Mouse (Mus musculus) kidney, postnatal 36 days (tissue): ENCODE measurements at regions not wholly inside any gene's neighbourhood (a gene's known extent, or its start where the extent isn't known, plus 50 kb on each side); places are given as distances from the start of the nearest gene placed in this dataset.

Experiments
- DNase-seq, 2 experiments: peaks; one replicate each; pipeline ENCODE4 v3.0.0; 2021 to 2022; ENCODE audit warnings: mixed read lengths in 2 of 2

DNA sequence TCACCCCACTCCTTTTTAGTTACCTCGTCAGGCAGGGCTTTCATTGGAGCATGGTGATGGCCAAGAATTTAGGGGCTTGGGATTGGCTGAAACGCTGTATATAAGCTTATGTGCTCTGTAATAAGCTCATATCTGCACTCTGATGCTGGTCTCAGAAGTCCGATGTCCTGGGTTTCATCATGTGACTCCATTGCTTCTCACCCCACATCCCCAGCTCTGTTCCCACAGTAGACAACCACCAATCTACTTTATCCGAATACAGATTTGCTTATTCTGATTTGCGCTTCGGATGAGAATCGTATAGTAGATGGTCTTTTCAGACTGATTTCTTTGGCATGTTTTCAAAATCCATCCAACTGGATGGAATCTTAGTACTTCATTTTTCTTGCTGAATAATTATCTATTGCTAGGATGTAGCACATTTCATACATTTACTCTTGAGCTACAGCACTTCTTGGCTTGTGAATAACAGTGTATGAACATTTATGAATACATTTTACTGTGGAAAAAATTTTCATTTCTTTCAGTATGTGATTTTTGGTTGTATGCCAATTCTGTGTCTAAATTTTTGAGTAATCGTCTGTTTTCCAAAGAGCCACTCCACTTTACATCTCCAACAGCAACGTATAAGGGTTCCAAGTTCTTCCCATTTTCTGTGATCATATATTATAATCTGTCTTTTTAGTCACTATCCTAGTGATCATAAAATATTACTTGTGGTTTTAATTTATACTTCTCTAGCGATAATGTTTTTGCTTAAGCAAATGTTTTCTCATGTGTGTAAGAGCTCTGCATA, 185.7 kb downstream of the Hace1 start:
- DNase-seq = no peak

DNA sequence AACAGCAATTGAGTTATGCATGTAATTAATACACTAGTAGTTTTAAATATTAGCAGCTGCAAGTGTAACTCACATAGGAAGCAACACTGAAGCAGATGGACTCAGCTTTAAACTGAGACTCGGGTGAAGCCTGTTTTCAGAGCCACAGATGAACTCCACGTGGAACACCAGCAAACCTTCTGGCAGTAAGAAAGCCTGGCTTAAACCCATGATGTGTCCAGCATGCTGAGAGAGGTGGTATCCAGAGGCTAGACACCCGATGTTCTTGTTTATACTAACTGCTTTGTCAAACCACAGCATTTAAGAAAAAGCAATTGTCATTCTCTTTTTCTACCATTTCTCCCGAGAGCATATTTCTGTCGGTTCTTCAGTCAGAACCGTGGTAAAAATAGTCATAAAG, 202.1 kb downstream of the Hace1 start:
- DNase-seq = no peak

DNA sequence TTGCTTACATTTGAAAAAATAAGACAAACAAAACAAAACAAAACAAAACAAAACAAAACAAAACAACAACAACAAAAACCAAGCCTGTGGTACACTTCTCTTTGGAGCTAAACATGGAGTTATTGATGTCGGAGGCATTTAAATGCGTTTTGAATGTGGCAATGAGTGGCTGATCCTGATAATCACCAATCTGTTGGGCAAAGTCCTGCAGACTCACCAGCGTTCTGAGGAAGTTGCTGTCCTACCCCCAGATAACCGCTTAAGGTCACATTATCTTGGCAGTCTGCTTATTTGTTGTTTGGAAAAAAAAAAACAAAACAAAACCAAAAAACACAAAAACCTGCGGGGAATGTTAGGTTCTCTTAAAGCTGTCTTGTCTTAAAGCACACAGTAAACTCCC, 205.4 kb downstream of the Hace1 start:
- DNase-seq = no peak

DNA sequence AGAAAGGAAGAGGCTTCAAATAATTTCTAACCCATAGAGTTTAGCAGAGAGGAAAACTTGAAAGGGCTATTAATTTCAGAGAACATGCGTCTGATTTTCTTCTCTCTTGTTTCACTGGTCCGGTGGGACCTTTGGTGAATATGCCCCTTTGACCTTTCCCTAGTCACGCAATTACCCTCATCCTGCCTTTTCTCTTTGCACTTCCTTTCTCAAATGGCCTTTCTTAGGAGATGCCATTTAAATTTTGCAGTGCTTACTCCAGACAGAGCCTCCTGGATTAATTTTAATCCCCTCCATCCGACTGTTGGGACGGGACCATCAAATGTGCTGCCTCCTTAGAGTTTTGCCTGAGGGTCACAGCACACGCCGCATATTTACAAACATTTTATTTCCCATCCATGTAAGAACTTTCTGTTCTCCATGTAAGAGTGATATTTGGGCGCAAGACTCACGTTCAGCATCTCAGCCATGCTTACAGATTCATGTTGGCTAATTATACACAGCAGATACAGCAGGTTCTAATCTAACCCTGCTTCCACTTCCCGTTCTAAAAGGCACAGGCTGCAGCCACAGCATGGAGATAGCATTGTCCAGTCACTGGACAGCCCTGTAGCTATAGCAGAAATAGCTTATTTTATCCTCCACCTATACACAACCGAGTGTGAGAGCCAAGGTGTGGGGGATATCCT, 206.0 kb downstream of the Hace1 start:
- DNase-seq = no peak

DNA sequence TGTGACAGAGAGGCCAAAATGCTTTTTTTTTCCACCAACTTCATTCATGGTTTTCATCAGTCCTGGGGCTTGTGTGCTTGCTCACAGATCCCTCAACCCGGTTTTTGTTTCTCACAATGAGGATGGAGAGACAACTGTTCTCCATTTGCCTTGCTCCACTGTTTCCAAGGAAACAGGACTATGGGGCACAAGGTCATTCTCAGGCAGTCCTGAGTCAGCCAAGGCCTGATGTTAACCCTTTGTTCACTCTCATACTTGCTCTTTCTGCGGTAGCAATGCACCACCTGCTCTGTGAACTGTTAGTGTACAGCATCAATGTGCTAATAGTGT, 206.5 kb downstream of the Hace1 start:
- no peak for DNase-seq

- no peak for DNase-seq
Measured at GRCm38 (mm10) chr10:45784575-45784974, 206.9 kb downstream of the Hace1 start.

DNA sequence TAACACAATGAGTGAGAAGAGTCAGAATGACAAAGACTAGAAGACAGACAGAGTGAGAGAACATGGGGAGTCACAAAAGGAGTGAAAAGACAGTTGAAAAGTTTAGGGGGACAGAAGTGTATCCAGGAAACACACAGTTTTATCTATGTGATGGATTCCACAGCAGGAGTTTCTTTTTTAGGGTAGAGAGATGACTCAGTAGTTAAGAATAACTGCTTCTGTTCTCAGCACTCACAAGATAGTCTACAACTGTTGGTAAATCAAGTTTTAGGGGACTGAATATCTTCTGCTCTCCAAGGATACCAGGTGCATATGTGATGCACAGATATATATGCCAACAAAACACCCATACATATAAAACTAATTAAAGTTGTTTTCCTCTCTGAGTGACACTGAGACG, 210.7 kb downstream of the Hace1 start:
- DNase-seq = no peak

DNA sequence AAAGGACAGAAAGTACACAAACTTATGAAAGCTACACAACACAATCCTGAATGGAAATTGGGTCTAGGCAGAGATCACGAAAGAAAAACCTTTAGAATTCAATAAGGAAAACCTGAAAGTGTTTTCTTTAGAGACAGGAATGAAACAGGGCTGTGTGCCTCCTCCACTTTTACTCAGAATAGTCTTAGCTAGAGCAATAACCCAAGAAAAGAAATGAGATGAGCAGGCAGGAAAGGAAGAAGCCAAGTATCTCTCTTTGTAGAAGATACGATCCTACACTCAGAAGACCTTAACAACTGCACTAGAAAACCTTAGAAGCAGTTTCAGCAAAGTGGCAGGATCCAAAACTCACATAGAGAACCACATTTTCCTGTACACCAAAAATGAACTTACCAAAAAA, 218.0 kb downstream of the Hace1 start:
- no peak for DNase-seq

DNA sequence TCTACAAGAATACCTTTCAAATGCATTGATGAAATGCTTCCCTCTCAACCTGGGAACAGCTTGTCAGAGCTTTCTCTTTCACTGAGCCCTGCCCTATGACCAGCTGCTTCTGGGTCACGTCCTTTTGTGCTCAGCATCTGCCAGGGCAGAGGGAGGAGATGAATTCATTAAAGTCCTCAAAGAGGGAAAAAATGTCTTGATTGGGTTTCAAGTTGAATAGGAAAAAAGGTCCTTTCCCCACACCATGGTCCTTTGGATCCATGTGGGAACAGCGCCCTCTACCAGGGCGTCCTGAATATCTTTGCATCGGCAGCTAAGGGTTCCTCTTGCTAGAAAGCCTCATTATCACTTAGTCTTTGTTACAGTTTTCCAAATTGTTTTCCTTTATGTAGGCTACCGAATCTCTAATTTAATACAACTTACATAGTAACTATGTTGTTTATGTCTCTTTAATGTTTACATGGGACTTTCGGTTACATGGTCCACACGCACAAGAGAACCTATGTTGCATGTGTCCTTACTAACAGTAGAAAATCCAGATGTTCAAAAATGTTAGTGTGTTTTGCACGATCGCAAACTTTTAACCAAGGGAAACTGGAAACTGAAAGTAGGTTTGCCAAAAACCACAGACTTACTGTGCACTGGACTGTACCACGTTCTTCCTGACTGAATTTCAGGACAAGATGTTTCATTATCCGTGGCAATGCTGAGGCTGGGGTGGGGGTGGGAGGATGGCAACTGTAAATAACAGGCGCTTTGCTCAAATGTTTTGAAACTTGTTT, 222.6 kb downstream of the Hace1 start:
- DNase-seq = peak; percentile 14 to 75

- no peak for DNase-seq
Measured at GRCm38 (mm10) chr10:45801463-45801862, 223.8 kb downstream of the Hace1 start.

DNA sequence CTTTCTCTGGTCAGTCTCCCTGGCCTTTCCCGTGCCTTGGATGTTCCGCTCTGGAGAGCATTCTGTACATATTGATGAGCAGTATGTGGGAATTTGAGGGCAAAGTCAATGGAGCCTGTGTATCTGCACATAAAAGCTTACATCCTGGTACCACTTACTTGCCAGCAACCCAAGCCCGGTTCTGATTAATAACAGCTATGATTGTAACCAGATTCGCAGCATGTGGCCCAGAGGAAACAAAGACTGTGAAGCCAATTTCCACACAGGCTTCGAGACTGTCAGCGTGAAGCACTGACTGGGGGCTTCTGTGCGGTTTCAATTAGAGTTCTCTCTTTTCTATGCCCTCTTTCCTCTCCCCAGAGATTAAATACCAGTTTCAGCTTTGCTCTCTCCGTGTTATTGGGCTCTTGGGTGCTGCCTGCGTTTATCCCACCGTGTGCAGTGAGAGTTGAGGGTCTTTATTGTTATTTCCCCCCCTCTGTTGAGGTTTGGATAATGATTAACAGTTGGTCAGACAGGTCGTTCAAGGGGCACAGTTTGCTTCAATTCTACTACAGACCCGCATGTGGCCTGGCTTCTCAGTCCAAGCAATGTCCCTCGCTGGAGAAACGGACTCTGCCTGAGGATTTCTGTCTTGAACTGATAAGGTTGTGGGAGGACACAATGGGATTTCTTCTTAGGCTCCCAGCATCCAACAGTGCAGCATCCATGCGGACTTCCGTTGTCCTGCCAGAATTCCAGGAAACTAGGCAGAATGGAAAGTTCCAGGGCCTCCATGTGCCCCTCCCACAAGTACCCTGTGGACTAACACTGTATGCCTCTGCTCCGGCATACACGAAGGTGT, 229.6 kb downstream of the Hace1 start:
- peak; percentile 9 to 14 for DNase-seq

DNA sequence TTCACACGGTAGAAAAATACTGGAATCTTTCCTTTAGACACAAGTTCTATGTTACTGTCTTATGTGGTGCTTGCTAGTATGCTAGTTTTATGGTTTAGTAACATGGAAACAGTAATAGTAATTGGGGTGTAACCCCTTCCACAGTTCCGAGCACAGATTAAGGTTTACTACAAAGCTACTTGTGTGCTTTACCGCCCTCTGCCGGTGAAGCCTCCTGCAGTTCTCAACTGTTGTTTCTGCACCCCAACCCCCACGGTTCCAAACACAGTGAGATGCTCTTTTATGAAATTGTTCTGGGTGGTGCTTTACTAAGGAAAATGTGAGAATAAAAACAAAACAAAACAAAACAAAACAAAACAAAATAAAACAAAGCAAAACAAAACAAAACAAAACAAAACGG, 234.3 kb downstream of the Hace1 start:
- DNase-seq = peak; percentile 24 to 81

DNA sequence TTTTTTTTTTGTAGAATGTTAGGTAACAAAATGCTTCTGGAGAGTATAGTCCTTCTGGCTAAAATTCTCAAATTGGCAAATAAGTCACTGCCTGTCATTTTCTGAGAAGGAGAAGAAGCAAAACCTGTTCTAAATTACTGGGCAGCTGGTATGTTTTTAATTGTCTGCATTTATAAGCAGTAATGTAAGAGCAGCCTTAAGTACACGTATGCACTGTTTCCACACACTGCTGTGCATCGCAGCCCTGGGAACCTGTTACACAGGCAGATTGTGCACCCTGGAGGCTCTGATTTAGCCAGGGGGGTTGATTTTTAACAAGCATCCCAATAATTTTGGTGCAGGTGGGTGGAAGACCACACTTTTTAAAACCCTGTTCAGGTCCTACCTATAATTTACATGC, 236.2 kb downstream of the Hace1 start:
- DNase-seq = no peak

DNA sequence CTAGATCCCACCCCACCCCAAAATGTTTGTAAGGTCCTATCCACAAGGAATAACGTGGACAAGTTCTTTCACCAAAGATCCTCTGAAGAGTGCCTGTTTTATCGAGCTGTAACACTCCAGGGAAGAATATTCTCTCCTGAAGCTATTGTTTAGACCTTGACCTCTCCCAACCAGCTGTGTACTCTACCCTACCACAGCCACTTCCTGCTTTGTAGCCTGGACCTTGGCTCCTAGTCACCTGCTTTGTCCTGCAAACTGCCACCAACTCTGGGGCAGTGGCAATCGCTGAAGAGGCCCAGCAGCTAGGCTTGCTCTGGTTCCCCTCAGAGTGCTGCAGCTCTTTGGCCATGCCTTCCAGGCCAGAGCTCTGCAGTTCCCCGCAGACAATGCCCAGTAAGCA, 239.1 kb downstream of the Hace1 start:
- DNase-seq = no peak

DNA sequence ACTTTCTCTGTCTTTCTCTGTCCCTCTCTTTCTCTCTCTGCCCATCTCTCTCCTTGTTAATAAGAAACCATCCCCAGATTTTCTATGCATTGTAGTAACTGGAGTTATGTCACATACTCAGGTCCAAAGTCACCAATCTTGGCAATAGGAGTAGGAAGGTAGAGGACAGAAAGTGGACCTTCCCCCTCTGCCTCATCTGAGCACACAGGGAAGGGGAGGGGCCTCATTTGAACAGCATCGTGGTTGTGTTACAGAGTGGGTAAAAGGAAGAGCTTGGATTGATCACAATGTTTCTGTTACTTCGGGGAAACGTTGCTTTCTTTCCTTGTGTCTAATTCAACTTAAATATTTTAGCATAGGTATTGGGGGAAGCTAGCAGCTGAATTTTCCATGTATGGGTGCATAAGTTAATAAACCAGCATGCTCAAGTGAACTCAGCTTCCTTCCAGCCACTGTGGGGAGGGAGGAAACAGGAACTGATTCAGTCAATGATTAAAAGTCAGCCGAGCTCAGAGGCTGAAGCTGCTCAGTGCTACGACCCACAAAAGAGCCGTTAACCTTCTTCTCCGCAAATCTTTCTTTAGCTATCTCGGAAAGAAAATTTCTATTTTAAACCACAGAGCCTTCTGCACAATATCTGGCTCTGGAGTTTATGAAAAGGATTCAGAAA, 243.5 kb downstream of the Hace1 start:
- peak; percentile 15 to 17 for DNase-seq

GRCm38 (mm10) chr10:45822251-45822650, 244.6 kb downstream of the Hace1 start:
- DNase-seq = no peak

GRCm38 (mm10) chr10:45823612-45824011, 246.0 kb downstream of the Hace1 start:
- no peak for DNase-seq

- DNase-seq = no peak
Measured at GRCm38 (mm10) chr10:45848654-45849053, 271.0 kb downstream of the Hace1 start.

DNA sequence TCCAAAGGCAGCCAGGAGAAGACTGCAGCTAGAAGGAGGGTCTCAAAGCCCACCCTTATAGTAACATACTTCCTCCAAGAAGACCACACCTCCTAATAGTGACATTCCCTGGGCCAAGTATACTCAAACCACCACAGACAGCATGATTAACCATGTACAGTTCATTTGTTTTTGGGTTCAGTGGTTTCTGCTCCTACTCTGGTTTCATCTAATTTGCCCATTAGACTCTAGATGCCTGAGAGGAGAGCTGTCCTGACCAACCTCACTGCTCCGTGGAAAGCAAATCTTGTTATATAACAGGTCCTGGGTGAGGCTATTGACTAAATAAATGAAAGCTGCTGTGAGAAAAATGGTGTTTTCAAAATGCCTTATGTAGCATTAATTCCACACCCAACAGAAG, 272.2 kb downstream of the Hace1 start:
- DNase-seq = no peak

- DNase-seq = peak; percentile 37 to 44
Measured at GRCm38 (mm10) chr10:45850625-45851024, 273.0 kb downstream of the Hace1 start.

DNA sequence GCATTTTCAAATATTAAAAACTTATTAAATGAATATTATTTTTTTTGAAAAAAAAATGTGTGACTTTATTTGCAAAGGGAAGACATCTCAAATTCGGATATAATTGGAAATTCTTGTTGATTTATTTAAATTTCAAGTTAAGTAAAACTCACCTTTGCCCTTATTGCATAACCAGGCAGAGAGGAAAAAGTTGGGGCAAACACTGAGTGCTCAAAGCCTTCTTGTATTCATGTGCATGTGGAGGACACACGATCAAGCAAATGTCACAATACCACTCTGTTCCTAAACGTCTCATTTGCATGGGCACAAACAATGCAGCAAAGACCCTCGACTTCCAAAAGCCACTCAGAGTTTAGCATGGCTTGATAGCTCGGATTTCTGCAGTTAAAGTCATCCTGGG, 275.1 kb downstream of the Hace1 start:
- DNase-seq = no peak

DNA sequence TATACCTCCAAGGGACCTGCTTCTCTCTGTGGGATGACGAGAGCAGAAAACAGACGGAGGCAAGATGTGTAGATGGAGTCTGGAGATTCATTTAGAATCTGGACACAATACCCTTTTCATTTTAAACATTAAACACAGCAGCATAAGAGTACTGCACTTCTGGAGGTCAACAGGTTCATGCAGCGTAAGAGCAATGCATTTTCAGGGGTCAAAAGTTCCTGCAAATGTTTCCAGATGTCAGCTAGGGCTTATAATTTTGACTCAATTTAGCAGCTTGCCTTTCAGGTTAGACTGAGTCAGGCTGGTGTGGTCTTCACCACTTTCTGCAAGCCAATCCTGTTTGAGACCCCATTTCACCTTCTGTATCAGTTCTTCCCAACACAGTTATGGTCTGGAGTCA, 277.9 kb downstream of the Hace1 start:
- DNase-seq = no peak
